Mouse (Mus musculus) embryonic fibroblast, embryonic 13.5 days (primary cell): ENCODE results near the gene Arhgap1.

Experiments
- CTCF ChIP-seq: IDR thresholded peaks from 2 replicates; pipeline ENCODE4 v1.5.1; 2011; ENCODE audit warnings: mild to moderate bottlenecking, control low read depth, low read length, moderate library complexity, borderline replicate concordance; ENCODE audit not compliant: insufficient read depth
- POLR2A ChIP-seq: IDR thresholded peaks from 2 replicates; pipeline ENCODE4 v1.6.1; 2011; ENCODE audit warnings: low read depth, mild to moderate bottlenecking, control low read depth, low read length, moderate library complexity

DNA sequence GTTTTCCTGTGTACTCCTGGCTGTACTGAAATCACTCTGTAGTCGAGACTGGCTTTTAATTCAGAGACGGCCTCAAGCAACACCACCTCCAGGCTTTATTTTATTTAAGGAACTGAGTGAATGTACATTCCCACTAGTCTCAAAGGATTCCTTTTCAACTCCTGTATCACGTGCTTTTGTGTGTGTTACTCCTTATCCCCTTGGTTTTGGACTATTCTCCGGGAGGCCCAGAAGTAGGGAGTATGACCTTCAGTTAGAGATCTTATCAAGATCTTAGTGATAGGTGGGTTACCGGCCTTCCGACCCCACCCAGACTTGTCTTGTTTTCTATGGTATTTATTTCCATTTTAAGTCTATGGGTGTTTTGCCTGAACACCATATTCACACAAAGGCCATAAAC lies 56.1 kb downstream of the Arhgap1 start:
- TF ChIP-seq POLR2A (no peak), CTCF (no peak)
